Mouse (Mus musculus): ENCODE measurements around the gene Tbx10.
"Not testable (repeated sequence)": the region's sequence is repeated elsewhere in the genome, so short reads cannot be mapped to it uniquely, and the experiment has no call there.

Gene Tbx10

GRCm38 (mm10) chr19:4045966-4046865, 53.7 kb downstream of the Tbx10 start, which contains the start of gene Gstp2:
Gene Gstp2, minus strand, starts transcription at chr19:4046023.
- in situ Hi-C loops (cut with MboI) = no loop called here

- in situ Hi-C loops (cut with MboI) = no loop called here
Measured at GRCm38 (mm10) chr19:4046866-4047254, 54.3 kb downstream of the Tbx10 start.

- in situ Hi-C loops (cut with MboI) = no loop called here
Measured at GRCm38 (mm10) chr19:4047859-4048258, 55.3 kb downstream of the Tbx10 start.

- in situ Hi-C loops (cut with MboI) = not testable (repeated sequence)
Measured at GRCm38 (mm10) chr19:4049069-4049468, 56.5 kb downstream of the Tbx10 start.

All from mature B cell (primary cell).